Mouse (Mus musculus) megakaryocyte progenitor cell, adult 5-6 weeks (primary cell): ENCODE results near the gene Vsx1. TPM values are rescaled to one million over a fixed set of nuclear protein-coding genes. Genes with fewer than 3 reads are reported as not detected.

Source experiments
- ATAC-seq: replicated peaks from 2 replicates; pipeline ENCODE4 v1.8.0; 2016; ENCODE audit warnings: mild to moderate bottlenecking, moderate TSS enrichment, inconsistent platforms; ENCODE audit not compliant: poor library complexity
- total RNA-seq, 2 experiments: library from RNA; stranded (forward) in 1 of 2; stranded (reverse) in 1 of 2; fragments of 157-497, 149-512 nt in 1 of 2; fragments of 200-1000 nt in 1 of 2; gene quantifications; 2 replicates each; pipeline versions ENCODE4 v1.2.3 to v1.2.4; 2015 to 2017

The Vsx1 gene
- total RNA-seq (2015) (not detected in 2 replicates), total RNA-seq (2017) (not detected in 2 replicates)

GRCm38 (mm10) chr2:150689223-150689800 is at the start of gene Vsx1:
Gene Vsx1, minus strand, starts transcription at chr2:150689360.
- ATAC-seq, result no peak

- ATAC-seq, result 0 out of 2 replicates have a peak, but pooled peaks have one; percentile 46
Measured at GRCm38 (mm10) chr2:150737881-150738280, 48.7 kb upstream of the Vsx1 start.

DNA sequence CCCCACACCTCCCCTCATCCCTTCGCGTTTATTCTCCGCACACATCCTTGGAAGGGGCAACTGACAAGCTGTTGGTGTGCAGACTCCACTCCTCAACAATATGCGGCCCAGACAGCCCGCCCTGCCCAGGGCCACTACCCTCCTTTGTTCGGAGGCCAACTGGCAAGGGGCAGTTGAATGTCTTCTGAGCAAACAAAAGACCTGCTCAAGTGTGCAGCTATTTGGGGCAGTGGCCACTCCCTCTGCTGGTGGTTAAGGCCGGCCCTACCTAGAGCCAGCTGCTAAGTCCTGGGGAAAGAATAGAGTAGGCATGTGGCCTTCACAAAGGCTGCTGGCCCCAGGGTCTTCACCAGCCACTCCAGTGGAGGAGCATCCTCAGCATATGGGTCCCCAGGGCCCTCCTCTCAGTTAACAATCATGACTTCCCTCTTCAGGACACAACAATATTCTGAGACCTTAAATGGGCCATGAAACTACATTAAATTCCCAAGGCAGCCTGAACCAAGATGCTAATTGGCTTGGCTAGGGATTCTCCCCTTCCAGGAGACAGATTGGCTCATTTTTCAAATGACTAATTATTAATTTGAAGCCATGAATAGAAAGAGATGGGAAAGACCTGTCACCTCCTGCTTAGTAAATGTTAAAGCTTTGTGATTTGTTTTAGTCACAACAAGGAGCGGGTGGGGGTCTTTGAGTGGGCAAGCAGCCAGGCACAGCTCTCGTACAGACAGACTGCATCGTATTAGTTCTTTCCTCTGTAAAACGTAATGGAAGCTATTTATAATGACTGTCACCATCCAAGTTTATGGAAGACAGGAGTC is 46.8 kb upstream of the Vsx1 start:
- 0 out of 2 replicates have a peak, but pooled peaks have one; percentile 17 for ATAC-seq

- ATAC-seq, result no peak
Measured at GRCm38 (mm10) chr2:150712167-150712674, 23.1 kb upstream of the Vsx1 start.

- ATAC-seq, result no peak
Measured at GRCm38 (mm10) chr2:150691481-150692170, 2.5 kb upstream of the Vsx1 start.

- ATAC-seq, result no peak
Measured at GRCm38 (mm10) chr2:150690216-150690615, 1.1 kb upstream of the Vsx1 start.

DNA sequence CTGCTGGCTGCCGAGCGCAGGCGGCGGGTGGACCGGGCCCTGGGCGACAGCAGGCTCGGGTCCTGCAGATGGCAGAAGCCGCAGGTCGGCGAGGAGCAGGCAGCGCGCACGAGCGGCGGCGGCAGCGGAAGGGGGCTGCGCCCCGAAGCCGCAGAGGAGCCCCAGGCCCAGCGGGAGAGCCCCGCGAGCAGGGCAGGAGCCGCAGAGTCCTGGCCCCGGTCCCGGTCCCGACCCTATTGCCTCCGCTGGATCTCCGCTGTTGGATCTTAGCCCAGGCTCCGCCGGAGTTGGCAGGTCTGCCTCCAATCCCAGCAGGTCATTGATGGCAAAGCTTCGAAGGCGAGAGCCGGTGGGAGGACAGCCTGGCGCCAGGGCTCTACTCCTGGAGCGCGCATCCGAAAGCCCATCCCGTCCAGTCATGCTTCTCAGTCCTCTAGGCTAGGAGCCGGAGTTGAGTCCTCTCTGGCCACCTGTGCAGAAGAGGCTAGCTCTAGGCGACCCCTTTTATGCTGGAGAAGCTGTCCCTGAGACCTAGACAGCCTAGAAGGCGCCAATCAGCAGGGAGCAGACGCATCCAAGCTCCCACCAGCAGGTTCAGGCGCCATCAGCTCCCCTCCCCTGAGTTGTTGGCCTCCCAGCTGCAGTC is 496 bp downstream of the Vsx1 start:
- ATAC-seq, result peak; percentile 34; the same call in 1 of the 2 replicates

DNA sequence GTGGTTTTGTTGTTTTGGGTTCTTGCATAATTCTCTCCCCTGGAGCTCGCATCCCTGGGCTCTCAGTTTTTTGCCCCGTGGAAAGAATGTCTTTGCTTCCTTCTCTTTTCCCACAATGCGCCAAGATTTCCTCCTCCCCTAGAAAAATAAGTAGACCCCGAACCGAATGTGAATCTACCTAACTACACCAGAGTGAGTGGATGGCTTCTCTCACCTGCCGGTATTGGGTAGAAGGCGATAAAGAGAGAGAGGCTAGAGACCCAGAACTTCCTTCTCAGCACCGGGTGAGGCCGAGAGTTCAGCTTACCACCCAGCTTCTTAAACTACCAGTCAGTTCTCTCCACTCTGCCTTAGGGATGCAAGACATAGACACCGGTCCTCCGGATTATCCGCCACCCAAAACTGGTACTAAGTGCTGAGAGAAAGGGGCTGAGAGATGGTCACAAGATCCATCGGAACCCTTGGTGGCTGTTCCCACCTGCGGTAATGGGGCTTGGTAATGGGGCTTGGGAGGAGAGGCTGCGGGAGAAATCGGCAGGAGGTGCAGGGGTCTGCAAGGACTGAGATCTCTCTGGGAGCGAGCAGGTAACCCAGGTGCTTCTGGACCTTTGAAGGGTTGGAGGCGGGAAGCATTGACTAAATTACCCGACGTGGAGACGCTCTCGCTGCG is 1.2 kb downstream of the Vsx1 start:
- ATAC-seq, result no peak

DNA sequence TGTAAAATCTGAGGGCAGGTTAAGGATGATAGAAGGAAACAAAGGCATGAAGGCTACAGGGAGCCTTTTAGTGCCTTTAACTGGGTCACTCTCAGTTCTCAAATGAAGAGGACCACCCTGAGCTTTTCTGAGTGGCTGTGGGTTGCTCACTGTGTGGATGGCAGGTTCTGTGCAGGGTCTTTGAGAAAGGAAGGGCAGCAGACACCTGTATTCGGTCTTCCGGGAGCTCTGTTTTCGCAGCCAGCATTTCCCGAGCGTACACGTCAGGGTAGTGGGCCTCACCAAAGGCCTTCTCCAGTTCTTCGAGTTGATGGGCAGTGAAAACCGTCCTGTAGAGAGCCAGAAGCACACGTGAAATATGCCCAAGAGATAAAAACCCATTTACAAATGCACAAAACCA is 3.8 kb downstream of the Vsx1 start:
- no peak for ATAC-seq

- no peak for ATAC-seq
Measured at GRCm38 (mm10) chr2:150684451-150684850, 4.7 kb downstream of the Vsx1 start.

DNA sequence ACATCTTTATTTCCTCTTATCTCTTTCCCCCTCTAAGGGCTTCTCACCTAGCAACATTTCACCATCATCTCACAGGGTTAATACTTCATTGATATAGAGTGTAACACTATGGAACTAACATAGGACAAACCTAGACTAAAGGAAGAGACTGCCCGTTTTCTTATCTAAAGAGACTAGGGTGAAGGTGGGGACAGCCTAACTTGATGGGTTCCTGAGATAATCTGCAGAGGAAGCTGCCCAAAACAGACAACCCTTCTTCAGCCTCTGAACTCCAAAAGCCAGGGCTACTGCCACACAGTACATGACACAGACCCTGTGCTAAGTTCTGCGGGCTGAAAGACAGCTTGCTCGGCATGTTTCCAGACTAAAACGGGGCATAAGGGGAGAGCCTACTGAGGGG is 7.6 kb downstream of the Vsx1 start:
- ATAC-seq, result no peak

DNA sequence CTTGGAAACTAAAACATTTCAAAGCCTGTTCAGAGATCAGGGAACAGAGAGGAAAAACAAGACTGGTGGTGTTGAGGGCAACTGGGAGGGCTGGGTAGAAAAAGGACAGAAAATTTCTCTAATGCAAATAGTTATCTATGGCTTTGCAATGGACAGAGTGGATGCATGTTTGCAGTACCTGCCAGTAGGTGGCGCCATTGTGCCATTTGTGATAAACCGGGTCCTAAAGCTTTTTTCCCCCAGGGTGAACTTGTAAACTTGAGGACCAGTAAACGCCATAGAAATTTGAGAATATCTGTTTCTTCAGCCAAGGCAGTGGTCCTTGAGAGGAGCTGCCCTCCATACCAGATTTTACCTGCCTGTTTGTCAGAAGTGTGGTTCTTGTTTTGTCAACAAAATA is 10.8 kb downstream of the Vsx1 start:
- ATAC-seq, result peak; percentile 38

GRCm38 (mm10) chr2:150675525-150675924 is 13.6 kb downstream of the Vsx1 start:
- no peak for ATAC-seq

- peak; percentile 64 for ATAC-seq
Measured at GRCm38 (mm10) chr2:150674900-150675299, 14.3 kb downstream of the Vsx1 start.

GRCm38 (mm10) chr2:150673929-150674328 is 15.2 kb downstream of the Vsx1 start:
- peak; percentile 73 for ATAC-seq

- no peak for ATAC-seq
Measured at GRCm38 (mm10) chr2:150671609-150672290, 17.4 kb downstream of the Vsx1 start.

GRCm38 (mm10) chr2:150670926-150671325 is 18.2 kb downstream of the Vsx1 start:
- no peak for ATAC-seq

DNA sequence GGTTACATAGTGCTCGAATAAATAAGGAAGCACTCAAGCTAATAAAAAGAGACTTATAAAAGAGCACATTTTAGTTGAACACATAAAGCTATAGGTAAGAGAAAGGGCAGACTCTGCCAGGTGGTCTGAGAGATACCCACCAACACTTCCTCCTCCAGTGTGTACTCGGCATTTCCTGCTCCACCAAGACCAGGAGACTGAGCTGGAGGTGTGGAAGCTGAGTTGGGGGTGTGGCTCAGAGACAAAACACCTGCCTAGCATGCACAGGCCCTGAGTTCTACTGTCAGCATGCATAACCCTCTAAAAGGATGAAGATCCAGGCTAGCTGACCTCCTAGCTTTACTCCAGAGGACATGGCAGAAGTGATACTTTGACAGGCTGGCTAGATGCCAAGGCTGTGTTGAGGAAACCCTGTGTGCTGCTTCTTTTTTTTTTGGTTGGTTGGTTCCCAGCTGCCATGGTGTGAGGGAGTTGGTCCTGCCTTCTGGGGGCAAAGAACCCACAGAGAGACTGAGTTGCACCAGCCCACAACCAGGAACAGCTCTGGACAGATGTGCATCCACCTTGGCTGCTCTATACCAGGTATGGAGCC is 19.6 kb downstream of the Vsx1 start:
- 0 out of 2 replicates have a peak, but pooled peaks have one; percentile 1 for ATAC-seq

DNA sequence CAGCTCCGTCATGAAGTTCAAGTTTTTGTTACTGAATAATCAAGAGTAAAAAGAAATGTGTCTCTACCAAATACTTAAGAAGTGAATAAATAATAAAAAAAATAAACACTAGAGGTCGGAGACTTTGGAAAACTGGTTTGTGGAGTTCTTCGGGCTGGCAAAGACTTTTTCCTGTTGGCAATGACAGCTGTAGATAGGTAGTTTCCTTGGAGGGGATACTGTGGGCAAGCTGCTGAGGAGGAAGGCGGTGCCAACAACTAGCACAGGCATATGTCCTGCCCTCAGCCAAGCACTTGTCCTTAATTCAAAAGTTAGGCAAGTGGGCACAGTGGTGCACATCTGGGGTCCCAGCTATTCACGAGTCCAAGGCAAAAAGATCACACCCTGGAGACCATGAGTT is 20.2 kb downstream of the Vsx1 start:
- no peak for ATAC-seq
